Mouse (Mus musculus): Measurements from ENCODE around the gene Tmc1.

DNA sequence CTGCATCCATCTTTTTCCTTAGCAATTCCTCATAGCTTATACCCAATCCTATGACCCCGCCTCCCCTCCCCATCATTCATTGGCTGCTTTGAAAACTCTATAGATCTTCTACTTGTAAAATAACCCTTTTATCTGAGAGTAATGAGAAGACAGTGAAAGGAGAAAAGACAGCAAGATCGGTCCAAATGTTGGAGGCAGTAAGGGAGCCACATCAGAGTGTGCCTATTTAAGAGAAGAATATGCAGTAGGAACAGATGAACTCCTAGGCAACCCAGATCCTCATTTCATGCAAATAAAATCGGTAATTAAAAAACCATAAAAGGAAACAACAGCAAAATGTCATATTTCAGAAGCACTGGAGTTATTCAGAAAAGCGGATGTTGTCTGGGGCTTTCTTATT, 35.8 kb downstream of the Tmc1 start:
- TF ChIP-seq CTCF (IDR thresholded peaks at IDR 0.05; ENCODE audit: borderline replicate concordance, insufficient read depth, low read length) (no peak), POLR2A (IDR thresholded peaks at IDR 0.05; ENCODE audit: low read depth, low read length) (no peak)
